Mouse (Mus musculus) spleen, adult 2 months (tissue): ENCODE measurements at regions not wholly inside any gene's neighbourhood (a gene's known extent, or its start where the extent isn't known, plus 50 kb on each side); places are given as distances from the start of the nearest gene placed in this dataset.

Experiments
- CTCF ChIP-seq: fragments of 200-500 bp; IDR thresholded peaks from 2 replicates; pipeline ENCODE4 v1.5.1; 2011; ENCODE audit warnings: mild to moderate bottlenecking, inconsistent platforms; ENCODE audit not compliant: insufficient read depth, insufficient read length, insufficient replicate concordance; ENCODE audit errors: extremely low read depth
- POLR2A ChIP-seq: fragments of 200-500 bp; IDR thresholded peaks from 2 replicates; pipeline ENCODE4 v1.6.1; 2011; ENCODE audit warnings: low read depth, low read length, inconsistent platforms

GRCm38 (mm10) chr14:104114182-104114581, 270.0 kb upstream of the Ednrb start:
- TF ChIP-seq CTCF, result no peak
- TF ChIP-seq POLR2A, result no peak
